Mouse (Mus musculus) thymus, adult 2 months (tissue): ENCODE results near the gene Vwa1.

Experiments used
- CTCF ChIP-seq: fragments of 200-500 bp; IDR thresholded peaks from 2 replicates; pipeline ENCODE4 v1.5.1; 2012; ENCODE audit warnings: mild to moderate bottlenecking, control low read depth, low read length, moderate library complexity, borderline replicate concordance; ENCODE audit not compliant: control insufficient read depth, poor library complexity, insufficient read depth; ENCODE audit errors: extremely low read depth
- POLR2A ChIP-seq: fragments of 200-500 bp; IDR thresholded peaks from 2 replicates; pipeline ENCODE4 v1.6.1; 2012; ENCODE audit warnings: mild to moderate bottlenecking, low read length, control low read depth, moderate library complexity; ENCODE audit not compliant: control insufficient read depth, poor library complexity, insufficient read depth; ENCODE audit errors: extremely low read depth

GRCm38 (mm10) chr4:155769496-155769879 lies 5.0 kb downstream of the Vwa1 start:
- TF ChIP-seq CTCF (no peak), POLR2A (no peak)
